Mouse (Mus musculus): ENCODE measurements at regions not wholly inside any gene's neighbourhood (a gene's known extent, or its start where the extent isn't known, plus 50 kb on each side); places are given as distances from the start of the nearest gene placed in this dataset.

GRCm38 (mm10) chr12:16260981-16261380 lies 349.8 kb downstream of the Lpin1 start:
- WGBS = 25% methylated on average over 8 of the region's 8 CpGs
- Histone ChIP-seq H3K27ac (ENCODE audit: insufficient read depth, low read length) (no peak overlapping the region), H3K27me3 (ENCODE audit: control insufficient read depth, insufficient read depth, low read length) (no peaks in the 10 kb centered on the region; the same call in 1 of the 2 replicates), H3K4me3 (replicated peaks; ENCODE audit: insufficient read depth, low read depth, low read length) (no peak overlapping the region), H3K4me1 (ENCODE audit: control insufficient read depth, insufficient read depth, low read length) (no peaks in the 10 kb centered on the region)
- no peak for DNase-seq
- TF ChIP-seq POLR2A (IDR thresholded peaks at IDR 0.05; ENCODE audit: borderline replicate concordance, insufficient read depth, low read length) = no peak
- TF ChIP-seq CTCF (IDR thresholded peaks at IDR 0.05; ENCODE audit: borderline replicate concordance, insufficient read depth, low read depth, low read length) = no peak

DNA sequence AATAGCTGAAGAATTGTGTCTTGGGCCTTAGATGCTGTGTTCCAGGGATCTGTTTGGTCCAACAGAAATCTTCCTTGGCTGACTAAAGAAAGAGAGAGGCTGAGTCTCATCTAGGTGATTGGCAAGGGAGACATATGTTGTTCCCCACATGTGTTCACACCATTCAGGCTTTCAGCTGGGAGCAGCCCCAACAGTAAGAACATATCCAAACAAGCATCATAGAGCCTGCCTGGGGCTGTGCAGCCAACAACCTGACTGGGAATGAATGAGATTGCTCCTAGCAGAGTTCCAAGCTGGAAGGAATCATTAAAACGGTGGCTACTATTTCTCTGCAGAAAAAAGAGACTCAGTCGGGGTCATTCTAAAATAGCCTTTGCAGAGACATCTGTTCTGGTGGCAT lies 350.3 kb downstream of the Lpin1 start:
- Histone ChIP-seq H3K27ac (ENCODE audit: insufficient read depth, low read length) (no peak overlapping the region), H3K4me3 (replicated peaks; ENCODE audit: insufficient read depth, low read depth, low read length) (no peak overlapping the region), H3K27me3 (ENCODE audit: control insufficient read depth, insufficient read depth, low read length) (no peaks in the 10 kb centered on the region; the same call in 1 of the 2 replicates), H3K4me1 (ENCODE audit: control insufficient read depth, insufficient read depth, low read length) (no peaks in the 10 kb centered on the region)
- 15% methylated on average over 2 of the region's 2 CpGs for WGBS
- no peak for DNase-seq
- no peak for TF ChIP-seq CTCF (IDR thresholded peaks at IDR 0.05; ENCODE audit: borderline replicate concordance, insufficient read depth, low read depth, low read length)
- no peak for TF ChIP-seq POLR2A (IDR thresholded peaks at IDR 0.05; ENCODE audit: borderline replicate concordance, insufficient read depth, low read length)

GRCm38 (mm10) chr12:16250621-16251020 lies 360.1 kb downstream of the Lpin1 start:
- WGBS = 68% methylated on average over 1 of the region's 1 CpGs
- Histone ChIP-seq H3K27me3 (ENCODE audit: control insufficient read depth, insufficient read depth, low read length) (no peaks in the 10 kb centered on the region; the same call in 1 of the 2 replicates), H3K4me1 (ENCODE audit: control insufficient read depth, insufficient read depth, low read length) (no peaks in the 10 kb centered on the region), H3K27ac (ENCODE audit: insufficient read depth, low read length) (no peak overlapping the region), H3K4me3 (replicated peaks; ENCODE audit: insufficient read depth, low read depth, low read length) (no peak overlapping the region)
- TF ChIP-seq CTCF (IDR thresholded peaks at IDR 0.05; ENCODE audit: borderline replicate concordance, insufficient read depth, low read depth, low read length) = no peak
- TF ChIP-seq POLR2A (IDR thresholded peaks at IDR 0.05; ENCODE audit: borderline replicate concordance, insufficient read depth, low read length) = no peak
- no peak for DNase-seq

- no peak for TF ChIP-seq CTCF (IDR thresholded peaks at IDR 0.05; ENCODE audit: borderline replicate concordance, insufficient read depth, low read depth, low read length)
- no peak for TF ChIP-seq POLR2A (IDR thresholded peaks at IDR 0.05; ENCODE audit: borderline replicate concordance, insufficient read depth, low read length)
- no peak for DNase-seq
- Histone ChIP-seq H3K4me1 (ENCODE audit: control insufficient read depth, insufficient read depth, low read length) (no peaks in the 10 kb centered on the region), H3K27me3 (ENCODE audit: control insufficient read depth, insufficient read depth, low read length) (no peaks in the 10 kb centered on the region; the same call in 1 of the 2 replicates), H3K27ac (ENCODE audit: insufficient read depth, low read length) (no peak overlapping the region), H3K4me3 (replicated peaks; ENCODE audit: insufficient read depth, low read depth, low read length) (no peak overlapping the region)
- WGBS = 96% methylated on average over 5 of the region's 5 CpGs
Observed at GRCm38 (mm10) chr12:16250096-16250495, 360.7 kb downstream of the Lpin1 start.

- Histone ChIP-seq H3K27me3 (ENCODE audit: control insufficient read depth, insufficient read depth, low read length) (no peaks in the 10 kb centered on the region; the same call in 1 of the 2 replicates), H3K27ac (ENCODE audit: insufficient read depth, low read length) (no peak overlapping the region), H3K4me1 (ENCODE audit: control insufficient read depth, insufficient read depth, low read length) (peaks cover 4% of the 10 kb centered on the region), H3K4me3 (replicated peaks; ENCODE audit: insufficient read depth, low read depth, low read length) (no peak overlapping the region)
- no peak for TF ChIP-seq POLR2A (IDR thresholded peaks at IDR 0.05; ENCODE audit: borderline replicate concordance, insufficient read depth, low read length)
- no peak for TF ChIP-seq CTCF (IDR thresholded peaks at IDR 0.05; ENCODE audit: borderline replicate concordance, insufficient read depth, low read depth, low read length)
- no peak for DNase-seq
- WGBS = 94% methylated on average over 5 of the region's 5 CpGs
Observed at GRCm38 (mm10) chr12:16239792-16240191, 371.0 kb downstream of the Lpin1 start.

GRCm38 (mm10) chr12:16237498-16237897 lies 373.3 kb downstream of the Lpin1 start:
- TF ChIP-seq POLR2A (IDR thresholded peaks at IDR 0.05; ENCODE audit: borderline replicate concordance, insufficient read depth, low read length) (no peak), CTCF (IDR thresholded peaks at IDR 0.05; ENCODE audit: borderline replicate concordance, insufficient read depth, low read depth, low read length) (no peak)
- Histone ChIP-seq H3K27ac (ENCODE audit: insufficient read depth, low read length) (no peak overlapping the region), H3K27me3 (ENCODE audit: control insufficient read depth, insufficient read depth, low read length) (no peaks in the 10 kb centered on the region; the same call in 1 of the 2 replicates), H3K4me1 (ENCODE audit: control insufficient read depth, insufficient read depth, low read length) (peaks cover 4% of the 10 kb centered on the region), H3K4me3 (replicated peaks; ENCODE audit: insufficient read depth, low read depth, low read length) (no peak overlapping the region)
- peak; percentile 65 to 79 for DNase-seq
- WGBS = 15% methylated on average over 5 of the region's 5 CpGs

DNA sequence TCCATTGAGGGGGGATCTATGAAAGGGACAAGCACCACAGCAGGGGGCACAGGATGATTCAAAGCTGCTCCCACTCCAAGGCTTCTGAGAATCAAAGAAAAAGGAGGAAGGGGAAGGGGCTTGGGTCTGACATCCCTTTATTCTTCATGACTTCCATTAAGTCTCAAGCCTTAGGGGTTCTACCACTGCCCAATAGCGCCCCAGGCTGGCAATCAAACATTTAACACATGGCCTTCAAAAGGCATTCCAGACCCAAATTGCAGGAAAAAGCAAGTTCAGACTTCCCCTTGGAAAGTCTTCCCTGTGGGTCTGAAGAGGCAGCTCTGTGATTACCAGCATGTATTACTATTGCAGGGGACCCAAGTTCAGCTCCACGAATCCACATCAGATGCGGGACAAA lies 377.2 kb downstream of the Lpin1 start:
- 91% methylated on average over 3 of the region's 3 CpGs for WGBS
- Histone ChIP-seq H3K27ac (ENCODE audit: insufficient read depth, low read length) (no peak overlapping the region), H3K27me3 (ENCODE audit: control insufficient read depth, insufficient read depth, low read length) (no peaks in the 10 kb centered on the region; the same call in 1 of the 2 replicates), H3K4me1 (ENCODE audit: control insufficient read depth, insufficient read depth, low read length) (peaks cover 7% of the 10 kb centered on the region), H3K4me3 (replicated peaks; ENCODE audit: insufficient read depth, low read depth, low read length) (no peak overlapping the region)
- DNase-seq = no peak
- no peak for TF ChIP-seq POLR2A (IDR thresholded peaks at IDR 0.05; ENCODE audit: borderline replicate concordance, insufficient read depth, low read length)
- no peak for TF ChIP-seq CTCF (IDR thresholded peaks at IDR 0.05; ENCODE audit: borderline replicate concordance, insufficient read depth, low read depth, low read length)

GRCm38 (mm10) chr12:16232828-16233227 lies 377.9 kb downstream of the Lpin1 start:
- WGBS = 91% methylated on average over 8 of the region's 8 CpGs
- TF ChIP-seq CTCF (IDR thresholded peaks at IDR 0.05; ENCODE audit: borderline replicate concordance, insufficient read depth, low read depth, low read length) (no peak), POLR2A (IDR thresholded peaks at IDR 0.05; ENCODE audit: borderline replicate concordance, insufficient read depth, low read length) (no peak)

More at GRCm38 (mm10) chr12:16232828-16233227, 377.9 kb downstream of the Lpin1 start:
- Histone ChIP-seq H3K27me3 (ENCODE audit: control insufficient read depth, insufficient read depth, low read length) (no peaks in the 10 kb centered on the region; the same call in 1 of the 2 replicates), H3K27ac (ENCODE audit: insufficient read depth, low read length) (no peak overlapping the region), H3K4me3 (replicated peaks; ENCODE audit: insufficient read depth, low read depth, low read length) (no peak overlapping the region), H3K4me1 (ENCODE audit: control insufficient read depth, insufficient read depth, low read length) (peaks cover 5% of the 10 kb centered on the region)
- DNase-seq = no peak
